ENCODE assay signal across 9 mouse cellular contexts in the genomic region with DNA sequence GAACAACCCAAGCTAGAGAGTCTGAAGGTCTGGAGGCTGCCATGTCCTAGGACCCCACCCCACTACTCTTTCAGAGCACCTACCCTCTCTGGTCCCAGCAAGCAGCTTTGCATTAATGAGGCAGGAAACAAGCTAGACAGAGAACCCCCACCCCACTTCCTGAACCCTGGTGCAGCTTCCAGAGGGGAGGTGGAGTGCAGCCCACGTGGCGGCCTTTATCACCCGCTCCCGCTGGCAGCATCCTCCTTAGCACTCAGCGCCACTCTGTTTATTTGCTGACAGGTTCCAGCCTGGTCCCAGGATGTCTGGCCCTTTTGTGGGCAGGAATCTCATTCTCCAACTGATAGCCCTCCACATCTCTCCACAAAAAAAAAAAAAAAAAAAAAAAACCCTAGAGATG. TPM values are rescaled to one million over a fixed set of nuclear protein-coding genes. Genes with fewer than 3 reads are reported as not detected.
DNase-seq lines count a peak whose midpoint lies in the region; ATAC-seq lines count a peak whose summit lies in the region.
"Had no signal": no experiment of that assay in that cellular context is flagged by ENCODE, and none has a peak within 500 bp of the region (broad histone marks: within the 10 kb centered on the region; RNA-seq: fewer than 3 reads in every experiment).

No protein-coding gene starts in this region.

- no peak overlapping the region for H3K4me2 ChIP-seq in hindbrain, embryonic 12.5 days (replicated peaks)
- H3K4me2 ChIP-seq in liver, embryonic 16.5 days (ENCODE audit: low read depth, low read length), result no peak overlapping the region

- H3K27me3 ChIP-seq in hindbrain, embryonic 10.5 days (ENCODE audit: insufficient read depth, poor library complexity, severe bottlenecking), result peaks cover 6% of the 10 kb centered on the region; the same call in 1 of the 2 replicates
- H3K27me3 ChIP-seq in hindbrain, embryonic 12.5 days, result no peaks in the 10 kb centered on the region
- H3K27me3 ChIP-seq in liver, embryonic 16.5 days (ENCODE audit: control insufficient read depth, insufficient read depth, low read depth, low read length), result no peaks in the 10 kb centered on the region

- no peaks in the 10 kb centered on the region for H3K36me3 ChIP-seq in hindbrain, embryonic 10.5 days
- no peaks in the 10 kb centered on the region for H3K36me3 ChIP-seq in hindbrain, embryonic 12.5 days
- H3K36me3 ChIP-seq in liver, embryonic 16.5 days (ENCODE audit: control insufficient read depth, insufficient read depth), result no peaks in the 10 kb centered on the region

- no peaks in the 10 kb centered on the region for H3K9me3 ChIP-seq in hindbrain, embryonic 10.5 days
- no peaks in the 10 kb centered on the region for H3K9me3 ChIP-seq in hindbrain, embryonic 12.5 days (replicated peaks)
- no peaks in the 10 kb centered on the region for H3K9me3 ChIP-seq in liver, embryonic 16.5 days (replicated peaks; ENCODE audit: control insufficient read depth, low read length)

- H3K4me3 ChIP-seq in hindbrain, embryonic 10.5 days, result no peak overlapping the region
- no peak overlapping the region for H3K4me3 ChIP-seq in hindbrain, embryonic 12.5 days
- H3K4me3 ChIP-seq in liver, embryonic 16.5 days (ENCODE audit: low read depth, low read length), result no peak overlapping the region

- WGBS in hindbrain, embryonic 10.5 days, result 58% methylated on average over 5 of the region's 5 CpGs
- WGBS in hindbrain, embryonic 12.5 days, result 72% methylated on average over 5 of the region's 5 CpGs
- 26% methylated on average over 5 of the region's 5 CpGs for WGBS in liver, embryonic 16.5 days (ENCODE audit: insufficient replicate concordance)

- no peak for ATAC-seq in hindbrain, embryonic 12.5 days (ENCODE audit: low FRiP score)
- 0 out of 2 replicates have a peak, but pooled peaks have one; percentile 38 for ATAC-seq in liver, embryonic 16.5 days (ENCODE audit: low read depth)

- 0 out of 2 replicates have a peak overlapping the region, but pooled peaks have one; percentile 56 for H3K27ac ChIP-seq in hindbrain, embryonic 10.5 days
- no peak overlapping the region for H3K27ac ChIP-seq in hindbrain, embryonic 12.5 days
- H3K27ac ChIP-seq in liver, embryonic 16.5 days (ENCODE audit: low read length), result no peak overlapping the region

- no peak overlapping the region for H3K9ac ChIP-seq in hindbrain, embryonic 12.5 days
- no peak overlapping the region for H3K9ac ChIP-seq in liver, embryonic 16.5 days (ENCODE audit: low read depth, low read length)

- no peak for DNase-seq in hindbrain, embryonic 10.5 days (ENCODE audit: low spot score)
- DNase-seq in embryo, embryonic 10.5 days (ENCODE audit: low spot score), result peak; percentile 45
- DNase-seq in heart, postnatal 10 days, result peak; percentile 79 to 86
- no peak for DNase-seq in right cerebral cortex, postnatal 14 days
- no peak for DNase-seq in cerebellum, adult 18-20 months
- no peak for DNase-seq in adrenal gland, postnatal 4 days (ENCODE audit: low spot score in 2 of 2)

- peaks cover 20% of the 10 kb centered on the region for H3K4me1 ChIP-seq in hindbrain, embryonic 10.5 days (replicated peaks)
- H3K4me1 ChIP-seq in hindbrain, embryonic 12.5 days, result peaks cover 10% of the 10 kb centered on the region; the same call in 1 of the 2 replicates
- H3K4me1 ChIP-seq in liver, embryonic 16.5 days (ENCODE audit: control insufficient read depth, low read depth, low read length), result no peaks in the 10 kb centered on the region; the same call in 1 of the 2 replicates

- intact Hi-C loops in heart, postnatal 10 days (cut with DNase I), result no loop called here

RNA-seq across cellular contexts. Expression of gene Sardh, which starts 38.3 kb away (rescaled TPM):
- polyA plus RNA-seq in hindbrain, embryonic 10.5 days (2016; fragmentation: Nextera tagmentation; extraction: Ambion mirVana), result 1.9 and 3.9 TPM in 2 replicates
- polyA plus RNA-seq in hindbrain, embryonic 12.5 days (2016; fragmentation: Nextera tagmentation; extraction: Ambion mirVana), result 11.8 and 12.2 TPM in 2 replicates
- total RNA-seq in heart, postnatal 10 days (2021), result 10 to 100 TPM; 18.4 to 19.3 TPM
- polyA plus RNA-seq in liver, embryonic 16.5 days (2015; fragmentation: Nextera tagmentation; extraction: Ambion mirVana), result 67.6 and 78.4 TPM in 2 replicates
- 10 to 100 TPM; 33.3 to 44.3 TPM for total RNA-seq in adrenal gland, postnatal 4 days (2021)

RNA-seq across cellular contexts. Expression of gene Dbh, which starts 44.8 kb away (rescaled TPM):
- 4.3 and 4.9 TPM in 2 replicates for polyA plus RNA-seq in hindbrain, embryonic 10.5 days (2016; fragmentation: Nextera tagmentation; extraction: Ambion mirVana)
- polyA plus RNA-seq in hindbrain, embryonic 12.5 days (2016; fragmentation: Nextera tagmentation; extraction: Ambion mirVana), result 1.7 and 2.3 TPM in 2 replicates
- total RNA-seq in heart, postnatal 10 days (2021), result 1 to 10 TPM; 2.3 to 2.5 TPM
- 0.07 and 0.15 TPM in 2 replicates for polyA plus RNA-seq in liver, embryonic 16.5 days (2015; fragmentation: Nextera tagmentation; extraction: Ambion mirVana)
- total RNA-seq in adrenal gland, postnatal 4 days (2021), result 100 to 1,000 TPM; 515 to 549 TPM
- polyA plus RNA-seq: spleen, adult 2 months had no signal

Comparison
In these comparisons a context has a peak if more than half of its experiments do, and no peak if none do; other contexts are left out.
1. DNase-seq: peak in embryo, embryonic 10.5 days (single experiment) and heart, postnatal 10 days (2 of 2); none in hindbrain, embryonic 10.5 days (single experiment), right cerebral cortex, postnatal 14 days (single experiment), cerebellum, adult 18-20 months (0 of 2) and adrenal gland, postnatal 4 days (0 of 2).